Mouse (Mus musculus): ENCODE results near the gene Notch4.
A peak's percentile ranks its signal among the peaks of the same experiment; 100 is the strongest.

Notch4 gene

DNA sequence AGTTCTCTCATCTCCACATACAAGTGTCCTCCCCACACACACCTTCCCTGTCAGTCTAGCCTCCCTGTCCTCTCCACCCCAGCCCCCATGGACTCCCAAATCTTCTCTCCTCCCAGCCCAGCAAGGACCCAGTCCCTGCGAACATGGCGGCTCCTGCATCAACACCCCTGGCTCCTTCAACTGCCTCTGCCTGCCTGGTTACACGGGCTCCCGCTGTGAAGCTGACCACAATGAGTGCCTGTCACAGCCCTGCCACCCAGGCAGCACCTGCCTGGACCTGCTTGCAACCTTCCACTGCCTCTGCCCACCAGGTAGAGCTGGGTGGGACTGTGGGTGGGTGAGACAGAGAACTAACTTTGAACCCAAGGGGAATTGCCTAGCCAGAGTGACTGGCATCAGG lies 5.9 kb downstream of the Notch4 start:
- DNase-seq (ENCODE audit: low read depth, low spot score) = no peak

DNA sequence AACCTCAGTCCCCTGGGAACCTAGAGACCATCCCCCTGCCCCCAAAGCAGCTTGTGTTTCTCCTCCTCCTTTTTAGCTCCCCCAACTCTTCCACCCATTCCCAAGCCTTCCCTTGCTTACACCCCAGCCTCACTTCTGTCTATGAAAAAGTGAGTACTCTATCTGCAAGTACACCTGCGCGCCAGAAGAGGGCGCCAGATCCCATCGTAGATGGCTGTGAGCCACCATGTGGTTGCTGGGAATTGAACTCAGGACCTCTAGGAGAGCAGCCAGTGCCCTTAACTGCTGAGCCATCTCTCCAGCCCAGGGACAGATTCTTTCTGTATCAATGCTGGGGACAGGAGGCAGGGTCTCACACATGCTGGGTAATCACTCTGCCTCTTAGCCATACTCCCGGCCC lies 7.8 kb downstream of the Notch4 start:
- DNase-seq (ENCODE audit: low read depth, low spot score) = no peak

DNA sequence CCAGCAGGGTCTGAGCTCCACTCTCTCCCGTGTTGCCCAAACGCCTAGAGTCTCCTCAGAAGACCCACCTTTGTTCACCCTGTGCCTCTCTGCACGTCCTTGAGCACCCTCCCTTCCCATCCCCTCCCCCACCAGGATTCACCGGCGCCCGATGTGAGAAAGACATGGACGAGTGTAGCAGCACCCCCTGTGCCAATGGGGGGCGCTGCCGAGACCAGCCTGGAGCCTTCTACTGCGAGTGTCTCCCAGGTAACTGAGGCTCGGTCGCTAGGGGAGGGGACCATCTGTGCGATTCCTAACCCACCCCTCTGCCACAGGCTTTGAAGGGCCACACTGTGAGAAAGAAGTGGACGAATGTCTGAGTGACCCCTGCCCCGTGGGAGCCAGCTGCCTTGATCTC lies 8.3 kb downstream of the Notch4 start:
- no peak for DNase-seq (ENCODE audit: low read depth, low spot score)

GRCm38 (mm10) chr17:34576577-34576976 lies 12.5 kb downstream of the Notch4 start:
- no peak for DNase-seq (ENCODE audit: low read depth, low spot score)

DNA sequence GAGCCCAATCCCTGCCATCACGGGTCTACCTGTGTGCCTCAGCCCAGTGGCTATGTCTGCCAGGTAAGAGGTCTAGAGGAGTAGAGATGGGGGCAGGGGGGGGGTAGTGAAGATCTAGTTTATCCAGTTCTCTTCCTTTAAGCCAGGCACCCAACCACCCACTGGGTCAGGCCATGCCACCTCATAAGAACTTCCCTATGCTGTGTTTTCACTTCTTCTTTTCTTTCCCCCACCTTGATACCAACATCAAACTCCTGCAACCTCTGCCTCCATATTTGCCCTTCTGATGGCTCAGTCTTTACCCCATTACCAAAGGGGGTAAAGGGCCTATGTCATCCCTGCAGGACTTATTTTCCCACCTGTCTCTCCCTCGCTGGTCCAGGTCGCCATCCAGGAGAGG lies 14.0 kb downstream of the Notch4 start:
- no peak for DNase-seq (ENCODE audit: low read depth, low spot score)

DNA sequence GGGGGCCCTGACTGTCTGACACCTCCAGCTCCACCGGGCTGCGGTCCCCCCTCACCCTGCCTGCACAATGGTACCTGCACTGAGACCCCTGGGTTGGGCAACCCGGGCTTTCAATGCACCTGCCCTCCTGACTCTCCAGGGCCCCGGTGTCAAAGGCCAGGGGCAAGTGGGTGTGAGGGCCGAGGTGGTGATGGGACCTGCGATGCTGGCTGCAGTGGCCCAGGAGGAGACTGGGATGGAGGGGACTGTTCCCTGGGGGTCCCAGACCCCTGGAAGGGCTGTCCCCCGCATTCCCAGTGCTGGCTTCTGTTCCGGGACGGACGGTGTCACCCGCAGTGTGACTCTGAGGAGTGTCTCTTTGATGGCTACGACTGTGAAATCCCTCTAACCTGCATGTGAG lies 18.5 kb downstream of the Notch4 start:
- no peak for DNase-seq (ENCODE audit: low read depth, low spot score)

DNA sequence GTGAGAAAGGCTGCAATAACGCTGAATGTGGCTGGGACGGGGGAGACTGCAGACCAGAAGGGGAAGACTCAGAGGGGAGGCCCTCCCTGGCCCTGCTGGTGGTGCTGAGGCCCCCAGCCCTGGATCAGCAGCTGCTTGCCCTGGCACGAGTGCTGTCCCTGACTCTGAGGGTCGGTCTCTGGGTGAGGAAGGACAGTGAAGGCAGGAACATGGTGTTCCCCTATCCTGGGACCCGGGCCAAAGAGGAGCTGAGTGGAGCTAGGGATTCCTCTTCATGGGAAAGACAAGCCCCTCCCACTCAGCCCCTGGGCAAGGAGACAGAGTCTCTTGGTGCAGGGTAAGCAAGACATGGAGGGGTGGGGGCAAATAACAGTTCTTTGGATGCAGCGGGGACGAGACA lies 19.3 kb downstream of the Notch4 start:
- no peak for DNase-seq (ENCODE audit: low read depth, low spot score)

DNA sequence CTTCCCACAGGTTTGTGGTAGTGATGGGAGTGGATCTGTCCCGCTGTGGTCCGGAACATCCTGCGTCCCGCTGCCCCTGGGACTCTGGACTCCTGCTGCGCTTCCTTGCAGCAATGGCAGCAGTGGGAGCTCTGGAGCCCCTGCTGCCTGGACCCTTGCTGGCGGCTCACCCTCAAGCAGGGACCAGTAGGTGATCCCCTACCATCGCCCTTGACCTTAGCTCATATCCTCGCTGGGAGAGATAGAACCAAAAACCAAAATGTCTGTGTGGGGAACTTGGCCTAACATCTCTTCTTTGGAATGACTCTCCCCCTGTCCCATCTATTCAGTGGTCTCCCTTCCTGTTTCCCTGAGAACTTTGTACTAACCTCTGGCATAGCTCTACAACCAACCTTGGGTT lies 19.8 kb downstream of the Notch4 start:
- no peak for DNase-seq (ENCODE audit: low read depth, low spot score)

- DNase-seq (ENCODE audit: low read depth, low spot score) = no peak
Observed at GRCm38 (mm10) chr17:34585121-34585520, 21.1 kb downstream of the Notch4 start.

GRCm38 (mm10) chr17:34585877-34586771 lies 22.1 kb downstream of the Notch4 start:
- DNase-seq (ENCODE audit: low read depth, low spot score) = no peak

- DNase-seq (ENCODE audit: low read depth, low spot score) = peak; percentile 74
Observed at GRCm38 (mm10) chr17:34586796-34587422, 22.8 kb downstream of the Notch4 start.

- DNase-seq (ENCODE audit: low read depth, low spot score) = peak; percentile 92
Observed at GRCm38 (mm10) chr17:34587423-34587811, 23.3 kb downstream of the Notch4 start.

DNA sequence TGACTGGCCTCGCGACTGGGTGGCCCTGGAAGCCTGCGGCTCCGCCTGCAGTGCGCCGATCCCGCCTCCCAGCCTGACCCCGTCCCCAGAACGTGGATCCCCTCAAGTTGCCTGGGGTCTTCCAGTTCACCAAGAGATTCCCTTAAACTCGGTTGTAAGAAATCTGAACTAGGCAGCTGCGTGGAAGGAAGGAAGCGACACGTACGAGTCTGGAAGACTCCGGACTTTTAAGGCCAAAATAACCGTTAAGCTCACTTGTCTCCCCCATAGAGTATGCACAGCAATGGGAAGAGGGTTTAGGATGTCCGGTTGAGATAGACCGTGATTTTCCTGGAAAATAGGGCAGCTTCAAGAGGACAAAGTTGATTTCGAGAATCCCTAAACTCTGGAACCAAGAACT lies 23.7 kb downstream of the Notch4 start:
- DNase-seq (ENCODE audit: low read depth, low spot score) = no peak

- no peak for DNase-seq (ENCODE audit: low read depth, low spot score)
Observed at GRCm38 (mm10) chr17:34588767-34589166, 24.7 kb downstream of the Notch4 start.

DNA sequence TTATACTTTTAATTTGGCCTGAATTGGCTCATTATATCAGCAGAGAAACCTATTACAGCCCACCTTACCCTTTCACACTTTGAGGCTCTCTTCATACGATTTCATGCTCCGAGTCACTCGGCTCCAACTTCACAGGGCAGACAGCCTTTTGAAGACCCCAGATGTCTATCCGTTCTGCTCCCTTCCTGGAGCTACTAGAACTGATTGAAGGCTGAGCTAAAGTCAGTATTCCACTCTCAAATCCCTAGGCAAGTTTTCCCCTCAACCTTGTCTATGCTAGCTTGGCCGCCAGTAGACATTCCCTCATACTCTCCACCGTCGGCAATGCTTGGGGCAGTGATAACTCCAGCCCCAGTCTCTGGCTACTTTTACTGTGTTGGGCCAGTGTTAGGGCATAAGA lies 25.1 kb downstream of the Notch4 start:
- no peak for DNase-seq (ENCODE audit: low read depth, low spot score)

DNA sequence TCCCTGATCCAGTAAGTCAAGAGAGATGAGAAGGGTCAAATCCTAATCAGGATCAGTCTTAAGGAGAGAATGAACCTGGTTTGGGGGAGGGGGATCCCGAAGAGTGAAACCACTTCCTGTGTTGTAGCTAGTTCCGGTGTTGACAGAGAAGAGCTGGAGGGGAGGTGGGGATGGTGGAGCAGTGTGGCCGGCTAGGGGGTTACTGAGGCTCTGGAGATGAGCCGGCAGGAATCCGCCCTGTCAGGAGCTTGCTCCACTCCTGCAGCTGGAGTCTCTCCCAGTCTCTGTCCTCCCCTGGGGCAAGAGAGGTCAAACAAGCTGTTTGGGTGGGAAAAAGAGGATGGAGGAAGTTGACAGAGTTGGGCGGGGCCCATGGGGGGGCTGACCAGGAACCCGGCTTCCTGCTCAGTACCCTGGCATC lies 25.6 kb downstream of the Notch4 start, which contains the start of gene Gpsm3:
Gene Gpsm3 (plus strand): TSS at position 126 of the 421 bp plus-strand sequence.
- no peak for DNase-seq (ENCODE audit: low read depth, low spot score)

DNA sequence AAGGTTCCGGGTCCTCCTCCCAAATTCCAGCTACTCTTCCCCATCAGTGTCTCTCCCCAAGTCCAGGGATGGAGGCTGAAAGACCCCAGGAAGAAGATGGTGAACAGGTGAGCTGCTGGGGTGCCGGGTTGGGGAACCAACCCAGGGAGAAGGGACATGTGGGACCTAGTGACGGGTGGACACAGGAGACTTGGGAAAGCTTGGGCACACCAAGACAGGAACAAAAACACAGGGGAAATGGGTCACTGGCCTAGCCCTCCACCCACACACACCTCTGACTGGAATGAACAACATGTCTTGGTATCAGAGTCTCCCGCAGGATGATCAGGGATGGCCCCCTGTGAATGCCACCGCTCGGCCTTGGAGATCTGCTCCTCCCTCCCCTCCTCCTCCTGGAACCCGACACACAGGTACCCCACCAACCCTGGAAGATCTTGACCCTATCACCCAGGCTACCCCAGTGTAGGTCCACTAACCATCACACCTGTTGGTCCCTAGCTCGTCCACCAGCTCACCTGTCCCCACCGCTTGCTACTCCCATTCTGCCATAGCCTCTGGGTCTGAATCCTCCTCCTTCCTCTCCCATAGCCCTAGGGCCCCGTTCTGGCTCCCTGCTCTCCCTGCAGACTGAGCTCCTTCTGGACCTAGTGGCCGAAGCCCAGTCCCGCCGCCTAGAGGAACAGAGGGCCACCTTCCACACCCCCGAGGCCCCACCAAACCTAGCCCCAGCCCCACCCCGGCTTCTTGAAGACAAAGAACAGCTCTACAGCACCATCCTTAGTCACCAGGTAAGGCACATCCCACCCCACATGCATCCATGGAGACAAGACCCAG lies 26.3 kb downstream of the Notch4 start:
- no peak for DNase-seq (ENCODE audit: low read depth, low spot score)

DNA sequence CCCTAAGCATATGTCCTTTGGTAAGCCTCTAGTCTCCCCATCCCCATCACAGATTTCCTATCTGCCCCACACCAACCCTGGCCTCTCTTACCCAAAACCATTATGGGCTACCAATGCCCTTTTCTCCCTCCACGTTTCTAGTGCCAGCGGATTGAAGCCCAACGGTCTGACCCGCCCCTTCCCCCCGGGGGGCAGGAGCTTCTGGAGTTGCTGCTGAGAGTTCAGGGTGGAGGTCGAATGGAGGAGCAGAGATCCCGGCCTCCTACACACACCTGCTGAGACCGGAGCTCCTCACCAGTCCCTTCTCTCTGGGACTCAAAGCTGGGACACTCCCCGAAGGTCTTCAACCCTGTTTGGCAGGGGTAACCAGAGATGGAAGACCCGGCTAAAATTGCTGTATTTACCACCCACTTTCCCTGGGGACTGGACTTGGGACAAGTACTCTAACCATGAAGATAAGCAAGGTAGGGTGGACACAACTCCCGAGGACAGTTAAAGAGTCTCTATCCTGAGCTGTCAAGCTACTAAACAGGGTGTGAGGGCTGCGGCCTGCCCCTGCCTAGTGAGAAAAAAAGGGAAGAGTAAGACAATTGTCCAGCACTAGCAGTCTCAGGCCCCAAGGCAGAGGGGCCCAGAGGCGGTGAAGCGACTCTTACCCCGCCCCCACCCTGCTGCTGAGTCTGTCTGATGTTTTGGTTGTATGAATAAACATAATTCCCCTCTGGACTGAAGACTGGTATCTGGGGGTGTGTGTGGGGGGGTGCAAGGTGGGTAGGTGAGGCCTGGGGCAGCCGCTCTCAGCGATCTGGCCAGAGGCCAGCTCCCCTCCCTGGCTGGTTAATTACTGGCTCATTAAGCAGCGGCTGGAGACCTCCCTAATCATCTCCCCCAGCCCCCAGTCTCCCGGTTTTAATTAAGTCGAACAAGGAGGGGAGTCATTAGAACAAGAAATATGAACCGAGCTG lies 27.2 kb downstream of the Notch4 start, which contains the start of gene Pbx2:
Gene Pbx2 (plus strand): TSS at position 238 of the 965 bp plus-strand sequence.
- DNase-seq (ENCODE audit: low read depth, low spot score) = no peak

GRCm38 (mm10) chr17:34591994-34592375 lies 27.9 kb downstream of the Notch4 start:
- peak; percentile 79 for DNase-seq (ENCODE audit: low read depth, low spot score)

DNA sequence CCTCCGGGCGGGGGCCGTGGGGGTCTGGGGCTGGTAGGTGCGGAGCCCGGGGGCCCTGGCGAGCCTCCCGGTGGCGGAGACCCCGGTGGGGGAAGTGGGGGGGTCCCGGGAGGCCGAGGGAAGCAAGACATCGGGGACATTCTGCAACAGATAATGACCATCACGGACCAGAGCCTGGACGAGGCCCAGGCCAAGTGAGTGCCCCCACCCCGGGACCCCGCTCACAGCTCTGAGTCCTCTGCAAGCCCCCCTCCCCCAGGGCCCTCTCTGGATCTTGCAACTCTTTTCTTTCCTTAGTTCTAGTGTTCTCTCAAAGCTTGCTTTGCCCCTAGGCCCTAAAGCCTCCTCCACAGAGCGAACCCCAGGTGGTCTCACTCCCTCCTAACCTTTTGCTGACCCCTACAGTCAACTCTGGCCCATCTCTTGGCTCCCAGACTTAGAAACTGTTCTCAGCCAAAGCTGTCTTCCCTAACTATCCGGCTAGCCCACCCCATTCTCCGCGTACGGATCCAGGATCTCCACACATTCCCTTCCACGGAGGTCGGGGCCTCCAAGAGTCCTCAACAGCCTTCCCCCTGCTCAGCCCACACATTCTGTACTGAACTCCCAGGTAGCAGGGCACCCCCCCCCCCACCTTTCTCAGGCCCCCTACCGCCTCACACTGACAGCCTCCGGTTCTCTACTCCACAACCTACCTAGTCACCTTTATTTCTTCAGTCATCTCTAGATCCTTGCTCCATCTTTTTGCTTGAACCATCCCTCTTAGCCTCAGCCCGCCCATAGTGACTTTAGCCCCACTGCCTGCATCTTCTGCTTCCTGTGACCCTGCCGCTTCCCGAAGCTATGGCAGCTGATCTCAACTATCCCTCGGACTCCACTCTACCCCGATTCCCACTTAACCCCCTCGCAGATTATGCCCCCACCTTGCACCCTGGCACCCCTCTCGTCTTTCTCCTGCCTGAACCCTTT lies 28.8 kb downstream of the Notch4 start:
- DNase-seq (ENCODE audit: low read depth, low spot score) = no peak
